Mouse (Mus musculus) liver, embryonic 15.5 days (tissue): ENCODE measurements at regions not wholly inside any gene's neighbourhood (a gene's known extent, or its start where the extent isn't known, plus 50 kb on each side); places are given as distances from the start of the nearest gene placed in this dataset.

Experiments used
- ATAC-seq: fragments of 200-750 bp; cut with Nextera tagmentation; 2 replicates; pipeline ENCODE4 v1.8.0; 2017; ENCODE audit warnings: moderate number of reproducible peaks, mild to moderate bottlenecking, moderate library complexity; ENCODE audit not compliant: insufficient read depth
- H3K27ac ChIP-seq: fragments of 300-500 bp; sonication (generic); replicated peaks from 2 replicates; pipeline ENCODE4 v1.5.1; 2015; ENCODE audit warnings: mild to moderate bottlenecking, inconsistent platforms
- H3K27me3 ChIP-seq: fragments of 300-500 bp; sonication (generic); 2 replicates; pipeline ENCODE4 v1.6.1; 2015; ENCODE audit warnings: mild to moderate bottlenecking, inconsistent platforms
- H3K36me3 ChIP-seq: fragments of 300-500 bp; sonication (generic); replicated peaks from 2 replicates; pipeline ENCODE4 v1.6.1; 2015; ENCODE audit warnings: moderate library complexity, mild to moderate bottlenecking, inconsistent platforms
- H3K4me1 ChIP-seq: fragments of 300-500 bp; sonication (generic); replicated peaks from 2 replicates; pipeline ENCODE4 v1.6.1; 2015; ENCODE audit warnings: inconsistent platforms
- H3K4me2 ChIP-seq: fragments of 300-500 bp; sonication (generic); 2 replicates; pipeline ENCODE4 v1.6.1; 2015; ENCODE audit warnings: moderate library complexity, mild to moderate bottlenecking, inconsistent platforms
- H3K4me3 ChIP-seq: fragments of 300-500 bp; sonication (generic); replicated peaks from 2 replicates; pipeline ENCODE4 v1.5.1; 2015; ENCODE audit warnings: mild to moderate bottlenecking, inconsistent platforms
- H3K9ac ChIP-seq: fragments of 300-500 bp; sonication (generic); 2 replicates; pipeline ENCODE4 v1.6.1; 2015; ENCODE audit warnings: moderate library complexity, mild to moderate bottlenecking, inconsistent platforms
- H3K9me3 ChIP-seq: fragments of 300-500 bp; sonication (generic); replicated peaks from 2 replicates; pipeline ENCODE4 v1.6.1; 2016; ENCODE audit warnings: inconsistent platforms
- WGBS: fragments of 180-500 bp; shearing (Covaris S2); methylation state at CpG from one replicate; pipeline ENCODE4 v1.1.7; 2015; ENCODE audit warnings: mixed read lengths; ENCODE audit not compliant: insufficient replicate concordance; 5-methylcytosine and 5-hydroxymethylcytosine counted together

DNA sequence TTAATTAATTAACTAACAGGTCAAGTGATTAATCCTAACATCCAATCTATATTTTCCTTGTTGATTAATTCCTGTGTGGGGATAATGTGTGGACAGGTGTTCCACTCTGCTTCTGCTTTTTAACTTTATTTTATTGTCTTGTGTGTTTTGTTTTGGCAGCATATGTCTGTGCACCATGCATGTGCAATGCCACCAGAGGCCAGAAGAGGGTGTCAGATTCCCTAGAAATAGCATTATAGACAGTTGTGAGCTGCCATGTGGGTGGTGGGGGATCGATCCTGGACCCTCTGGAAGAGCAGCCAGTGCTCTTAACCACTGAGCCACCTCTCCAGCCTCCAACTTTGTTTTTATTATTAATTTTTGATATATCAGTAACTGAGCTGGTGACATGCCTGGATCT lies 65.6 kb downstream of the En1 start:
- no peak overlapping the region for H3K27ac ChIP-seq
- H3K4me1 ChIP-seq: no peaks in the 10 kb centered on the region
- H3K4me3 ChIP-seq: no peak overlapping the region
- ATAC-seq: no peak
- H3K9me3 ChIP-seq: no peaks in the 10 kb centered on the region
- H3K27me3 ChIP-seq: no peaks in the 10 kb centered on the region
- H3K4me2 ChIP-seq: no peak overlapping the region
- no peak overlapping the region for H3K9ac ChIP-seq
- no peaks in the 10 kb centered on the region for H3K36me3 ChIP-seq
- WGBS: 44% methylated on average over 1 of the region's 1 CpGs

DNA sequence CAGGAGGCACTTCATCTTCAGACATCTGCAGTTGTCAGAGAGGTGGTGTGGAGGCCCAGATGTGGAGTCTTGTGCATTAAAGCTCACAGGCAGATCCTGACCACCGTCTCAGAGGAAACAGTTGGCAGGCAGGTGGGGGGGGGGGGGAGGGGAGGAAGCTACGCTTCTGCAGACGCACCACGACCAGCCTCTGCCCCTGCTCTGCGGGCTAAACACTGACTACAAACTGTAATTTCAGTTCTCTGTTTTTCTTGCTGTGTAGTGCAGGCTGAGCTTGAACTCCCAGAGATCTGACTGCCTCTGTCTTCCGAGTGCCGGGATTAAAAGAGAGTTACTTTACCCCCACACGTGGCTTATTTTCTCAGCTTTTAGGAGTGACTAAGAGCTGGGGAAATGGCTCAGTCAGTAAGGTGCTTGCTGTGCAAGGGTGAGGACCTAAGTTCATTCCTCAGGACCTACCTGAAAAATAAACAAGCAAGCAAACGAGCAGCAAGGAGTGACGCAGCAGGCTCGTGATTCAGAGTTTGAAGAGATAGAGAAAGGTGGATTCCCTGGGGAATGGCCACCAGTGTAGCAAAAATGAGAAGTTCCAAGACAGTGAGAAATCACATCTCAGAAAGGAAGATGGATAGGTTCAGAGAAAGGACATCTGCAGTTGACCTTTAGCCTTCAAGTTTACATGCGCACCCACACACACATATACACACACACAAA lies 81.5 kb downstream of the En1 start:
- no peak overlapping the region for H3K27ac ChIP-seq
- H3K9me3 ChIP-seq: no peaks in the 10 kb centered on the region
- H3K9ac ChIP-seq: no peak overlapping the region
- no peaks in the 10 kb centered on the region for H3K4me1 ChIP-seq
- no peak for ATAC-seq
- H3K4me2 ChIP-seq: no peak overlapping the region
- WGBS: 42% methylated on average over 12 of the region's 12 CpGs
- H3K4me3 ChIP-seq: no peak overlapping the region
- no peaks in the 10 kb centered on the region for H3K36me3 ChIP-seq
- no peaks in the 10 kb centered on the region for H3K27me3 ChIP-seq

DNA sequence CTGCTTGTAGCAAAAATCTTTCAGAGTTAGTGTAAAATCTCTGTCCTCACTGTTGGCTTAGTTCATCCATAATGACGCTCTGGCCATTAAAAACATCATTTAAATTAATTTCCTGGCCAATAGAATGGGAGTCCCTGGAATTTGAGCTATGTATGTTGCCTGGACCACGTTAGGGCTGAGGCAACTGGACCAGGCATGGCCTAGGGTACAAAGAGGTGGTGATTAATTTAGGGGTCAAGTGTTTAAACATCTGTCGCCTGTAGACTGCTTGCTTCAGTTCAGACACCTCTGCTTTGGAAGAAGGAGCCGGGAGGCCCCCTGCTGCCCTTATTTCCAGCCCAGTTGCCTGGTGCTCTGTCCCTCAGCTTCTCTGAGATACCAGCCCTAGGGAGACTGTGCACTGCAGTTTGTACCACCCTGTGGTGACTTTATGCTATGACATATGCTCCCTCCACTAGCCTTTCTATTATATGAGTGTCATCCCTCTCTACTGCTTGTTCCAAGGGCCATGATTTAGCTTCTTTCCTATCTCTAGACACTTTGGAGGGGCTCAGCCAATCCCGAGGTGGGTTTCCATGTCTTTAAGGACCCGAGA lies 83.5 kb downstream of the En1 start:
- no peak overlapping the region for H3K4me2 ChIP-seq
- no peaks in the 10 kb centered on the region for H3K36me3 ChIP-seq
- ATAC-seq: no peak
- H3K4me3 ChIP-seq: no peak overlapping the region
- H3K9me3 ChIP-seq: no peaks in the 10 kb centered on the region
- no peaks in the 10 kb centered on the region for H3K4me1 ChIP-seq
- no peaks in the 10 kb centered on the region for H3K27me3 ChIP-seq
- 33% methylated on average over 6 of the region's 6 CpGs for WGBS
- H3K9ac ChIP-seq: no peak overlapping the region
- no peak overlapping the region for H3K27ac ChIP-seq

DNA sequence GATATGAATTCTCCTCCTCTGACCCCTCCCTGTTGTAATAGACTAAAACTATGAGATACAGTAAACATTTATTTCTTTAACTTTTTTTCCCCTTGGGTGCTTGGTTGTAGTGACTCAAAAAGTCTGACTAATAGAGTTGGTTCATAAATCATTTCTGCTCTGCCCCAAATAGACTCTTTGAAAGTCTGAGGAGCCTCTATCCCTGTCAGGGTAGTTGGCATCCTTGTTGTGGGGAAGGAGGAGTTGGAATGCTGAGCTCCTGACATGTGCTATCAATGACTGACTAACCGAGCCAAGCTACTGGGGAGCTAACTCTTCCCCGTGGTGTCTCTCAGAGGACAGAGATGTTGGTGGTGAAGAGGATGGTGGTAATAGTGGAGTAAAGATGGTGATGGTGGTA lies 89.4 kb downstream of the En1 start:
- no peaks in the 10 kb centered on the region for H3K36me3 ChIP-seq
- no peak overlapping the region for H3K4me3 ChIP-seq
- no peak overlapping the region for H3K27ac ChIP-seq
- no peaks in the 10 kb centered on the region for H3K9me3 ChIP-seq
- no peak overlapping the region for H3K9ac ChIP-seq
- no peaks in the 10 kb centered on the region for H3K27me3 ChIP-seq
- no peaks in the 10 kb centered on the region for H3K4me1 ChIP-seq
- H3K4me2 ChIP-seq: no peak overlapping the region
- no peak for ATAC-seq
- 57% methylated on average over 2 of the region's 2 CpGs for WGBS

DNA sequence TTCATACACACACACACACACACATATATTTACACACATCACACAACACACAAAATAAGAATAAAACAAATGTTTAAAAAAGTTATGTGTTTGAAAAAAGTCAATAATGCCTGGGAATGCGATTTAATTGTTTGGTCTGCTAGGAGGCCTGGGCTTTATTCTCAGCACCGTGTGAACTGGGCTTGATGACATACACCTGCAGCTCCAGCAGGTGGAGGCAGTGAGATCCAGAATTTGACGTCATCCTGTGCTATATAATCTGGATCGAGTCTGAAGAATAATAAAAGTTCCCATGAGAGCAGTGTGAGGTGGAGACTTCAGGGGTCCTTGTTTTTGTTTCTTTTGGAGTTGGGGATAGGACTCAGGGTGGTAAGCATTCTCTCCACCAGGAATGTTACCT lies 96.0 kb downstream of the En1 start:
- H3K9me3 ChIP-seq: no peaks in the 10 kb centered on the region
- ATAC-seq: no peak
- no peak overlapping the region for H3K27ac ChIP-seq
- H3K4me1 ChIP-seq: no peaks in the 10 kb centered on the region
- WGBS: 58% methylated on average over 4 of the region's 4 CpGs
- H3K27me3 ChIP-seq: no peaks in the 10 kb centered on the region
- H3K4me2 ChIP-seq: no peak overlapping the region
- H3K36me3 ChIP-seq: no peaks in the 10 kb centered on the region
- H3K9ac ChIP-seq: no peak overlapping the region
- H3K4me3 ChIP-seq: no peak overlapping the region

DNA sequence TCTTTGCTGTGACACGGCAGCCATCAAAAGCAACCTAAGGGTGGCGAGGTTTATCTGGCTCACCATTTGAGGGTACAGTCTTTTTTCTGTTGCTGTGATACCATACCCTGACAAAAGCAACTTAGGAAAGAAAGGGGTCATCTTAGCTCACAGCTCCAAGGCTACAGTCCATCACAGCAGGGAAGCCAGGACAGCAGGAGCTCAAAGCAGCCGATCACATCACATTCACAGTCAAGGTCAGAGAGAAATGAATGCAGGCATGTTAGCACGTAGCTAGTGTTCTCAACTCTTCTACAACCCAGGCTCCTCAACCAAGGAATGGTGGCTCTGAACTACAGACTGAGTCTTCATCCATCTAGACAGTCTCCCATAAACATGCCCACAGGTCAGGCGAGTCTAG lies 102.0 kb downstream of the En1 start:
- H3K4me1 ChIP-seq: no peaks in the 10 kb centered on the region
- H3K27ac ChIP-seq: no peak overlapping the region
- no peaks in the 10 kb centered on the region for H3K27me3 ChIP-seq
- H3K36me3 ChIP-seq: no peaks in the 10 kb centered on the region
- no peak overlapping the region for H3K4me2 ChIP-seq
- no peaks in the 10 kb centered on the region for H3K9me3 ChIP-seq
- H3K9ac ChIP-seq: no peak overlapping the region
- ATAC-seq: no peak
- WGBS: 59% methylated on average over 5 of the region's 5 CpGs
- H3K4me3 ChIP-seq: no peak overlapping the region

DNA sequence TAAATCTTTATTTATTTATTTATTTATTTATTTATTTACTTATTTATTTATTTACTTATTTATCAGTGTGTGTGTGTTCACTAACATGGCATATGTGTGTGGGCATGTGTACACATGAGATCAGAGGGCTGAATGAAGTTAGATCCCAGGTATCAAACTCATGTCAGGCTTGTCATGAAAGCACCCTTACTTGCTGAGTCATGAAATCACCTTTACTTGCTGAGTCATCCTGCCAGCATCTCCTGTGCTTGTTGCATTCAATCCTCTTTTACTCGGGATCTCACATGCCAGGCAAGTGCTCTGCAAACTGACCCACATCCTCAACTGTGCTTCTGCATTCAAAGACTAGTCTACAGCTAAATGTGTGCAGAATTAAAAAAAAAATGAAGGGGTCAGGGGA lies 103.8 kb downstream of the En1 start:
- no peak for ATAC-seq
- 47% methylated on average over 1 of the region's 1 CpGs for WGBS
- no peaks in the 10 kb centered on the region for H3K4me1 ChIP-seq

DNA sequence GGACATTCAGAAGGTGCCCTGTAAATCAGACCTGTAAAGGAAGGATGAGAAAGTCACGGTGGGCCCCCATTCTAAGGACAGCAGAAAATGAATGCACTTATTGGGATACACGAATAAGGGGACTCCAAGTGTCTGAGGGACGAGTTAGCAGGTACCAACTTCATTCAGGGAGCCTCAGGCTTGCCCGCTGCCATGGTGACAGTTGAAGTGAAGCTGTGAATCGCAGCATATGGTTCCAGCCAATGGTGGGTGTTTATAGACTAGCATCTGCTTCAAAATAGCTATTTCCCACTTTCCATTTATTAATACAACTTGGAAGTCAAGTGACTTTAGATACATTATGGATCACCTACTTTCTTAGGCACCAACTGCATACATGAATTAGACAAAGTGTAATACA lies 106.3 kb downstream of the En1 start:
- H3K27ac ChIP-seq: no peak overlapping the region
- H3K9ac ChIP-seq: no peak overlapping the region
- H3K4me2 ChIP-seq: no peak overlapping the region
- no peak for ATAC-seq
- H3K36me3 ChIP-seq: no peaks in the 10 kb centered on the region
- WGBS: 46% methylated on average over 5 of the region's 5 CpGs
- no peaks in the 10 kb centered on the region for H3K27me3 ChIP-seq
- no peaks in the 10 kb centered on the region for H3K9me3 ChIP-seq
- no peaks in the 10 kb centered on the region for H3K4me1 ChIP-seq
- no peak overlapping the region for H3K4me3 ChIP-seq

More for the DNA sequence above, 103.8 kb downstream of the En1 start:
- H3K4me2 ChIP-seq: no peak overlapping the region
- no peak overlapping the region for H3K9ac ChIP-seq
- no peaks in the 10 kb centered on the region for H3K9me3 ChIP-seq
- H3K36me3 ChIP-seq: no peaks in the 10 kb centered on the region
- no peak overlapping the region for H3K4me3 ChIP-seq
- H3K27me3 ChIP-seq: no peaks in the 10 kb centered on the region
- H3K27ac ChIP-seq: no peak overlapping the region

DNA sequence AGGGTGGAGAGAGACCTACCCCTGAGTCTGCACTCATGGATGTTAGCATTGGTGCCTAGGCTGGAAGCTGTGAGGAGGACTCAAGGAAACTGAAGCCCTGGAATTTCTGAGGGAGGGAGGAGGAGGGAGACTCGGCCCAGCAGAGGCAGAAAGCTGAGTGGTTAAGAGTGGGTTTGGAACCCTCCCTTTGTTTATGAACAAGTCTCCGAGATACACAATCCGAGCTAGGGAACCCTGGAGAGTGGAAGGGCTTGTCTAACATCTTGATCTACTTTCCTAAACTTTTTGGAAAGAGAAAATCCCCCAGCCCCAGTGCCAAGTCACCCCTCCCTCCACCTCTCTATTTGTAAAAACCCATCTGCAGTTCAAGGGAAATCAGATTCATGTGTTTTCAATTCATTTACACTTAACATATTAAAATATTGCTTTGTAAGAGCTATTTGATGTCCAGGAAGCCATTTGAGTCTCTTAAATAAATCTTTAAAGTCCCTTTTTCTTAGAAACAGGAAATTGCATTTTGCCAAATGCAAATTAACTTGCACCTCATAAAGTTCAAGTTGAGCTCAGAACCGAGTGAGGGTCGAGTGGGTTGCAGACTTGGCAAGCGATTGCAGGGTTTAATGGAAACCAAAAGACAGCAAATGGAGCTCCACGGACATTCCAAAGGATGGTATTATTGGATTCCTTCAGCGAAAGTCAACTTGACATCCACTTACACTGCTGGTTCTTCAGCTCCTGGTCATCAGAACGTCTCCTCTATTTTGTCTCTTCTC lies 113.1 kb downstream of the En1 start:
- no peak overlapping the region for H3K4me3 ChIP-seq
- H3K36me3 ChIP-seq: no peaks in the 10 kb centered on the region
- no peak overlapping the region for H3K27ac ChIP-seq
- H3K9ac ChIP-seq: no peak overlapping the region
- H3K27me3 ChIP-seq: no peaks in the 10 kb centered on the region
- no peaks in the 10 kb centered on the region for H3K4me1 ChIP-seq
- WGBS: 56% methylated on average over 9 of the region's 9 CpGs
- ATAC-seq: no peak
- no peak overlapping the region for H3K4me2 ChIP-seq
- no peaks in the 10 kb centered on the region for H3K9me3 ChIP-seq

DNA sequence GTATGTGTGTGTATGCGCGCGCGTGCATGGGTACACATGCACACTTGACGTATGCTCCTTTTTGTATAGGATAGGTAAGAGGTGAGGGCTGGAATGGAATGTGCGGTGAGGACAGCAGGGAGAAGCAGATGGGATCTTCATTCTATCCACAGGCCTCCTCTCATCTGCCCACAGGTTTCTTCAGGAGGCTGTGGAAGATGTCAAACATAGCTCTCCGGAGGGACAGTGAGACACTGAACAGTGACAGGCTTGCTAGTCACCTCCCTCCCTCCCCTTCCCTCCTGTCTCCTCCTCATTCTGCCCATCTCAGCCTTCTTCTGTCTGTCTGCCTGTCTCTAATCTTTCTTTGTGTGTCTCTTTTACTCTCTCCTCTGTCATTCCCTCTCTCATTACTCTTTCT lies 124.6 kb downstream of the En1 start:
- Histone ChIP-seq H3K27ac (no peak overlapping the region), H3K27me3 (no peaks in the 10 kb centered on the region), H3K4me3 (no peak overlapping the region), H3K9me3 (no peaks in the 10 kb centered on the region), H3K9ac (no peak overlapping the region), H3K4me1 (no peaks in the 10 kb centered on the region), H3K4me2 (no peak overlapping the region), H3K36me3 (no peaks in the 10 kb centered on the region)
- no peak for ATAC-seq
- WGBS: 84% methylated on average over 7 of the region's 7 CpGs

DNA sequence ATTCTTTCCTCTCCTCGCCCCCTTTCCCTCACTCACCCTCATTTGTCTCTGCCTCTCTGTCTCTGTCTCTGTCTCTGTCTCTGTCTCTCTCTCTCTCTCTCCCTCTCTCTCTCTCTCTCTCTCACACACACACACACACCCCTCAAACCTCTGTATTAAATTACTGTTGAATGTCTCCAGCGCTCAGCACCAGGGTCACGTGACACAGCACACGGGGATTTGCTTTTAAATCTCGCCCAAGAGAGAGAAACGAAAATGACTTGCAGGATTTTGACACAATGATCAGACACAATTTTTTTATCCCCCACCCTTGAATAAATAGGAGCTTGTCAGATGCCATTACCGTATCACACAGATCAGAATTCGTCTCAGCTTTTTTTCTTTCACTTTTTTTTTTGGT lies 125.2 kb downstream of the En1 start:
- H3K9ac ChIP-seq: no peak overlapping the region
- H3K4me2 ChIP-seq: no peak overlapping the region
- no peaks in the 10 kb centered on the region for H3K27me3 ChIP-seq
- no peak for ATAC-seq
- H3K9me3 ChIP-seq: no peaks in the 10 kb centered on the region
- 63% methylated on average over 8 of the region's 8 CpGs for WGBS
- no peaks in the 10 kb centered on the region for H3K36me3 ChIP-seq
- no peak overlapping the region for H3K4me3 ChIP-seq
- H3K27ac ChIP-seq: no peak overlapping the region
- no peaks in the 10 kb centered on the region for H3K4me1 ChIP-seq
